Mouse (Mus musculus): ENCODE measurements around the gene Chchd3. TPM values are rescaled to one million over a fixed set of nuclear protein-coding genes. Genes with fewer than 3 reads are reported as not detected.

The Chchd3 gene
- polyA plus RNA-seq, 1 experiment from 2014 or later = 130 TPM

- WGBS = 77% methylated on average over 1 of the region's 1 CpGs
- ATAC-seq (replicated peaks; ENCODE audit: insufficient number of reproducible peaks, low FRiP score, low TSS enrichment, low read depth) (no peak), DNase-seq (ENCODE audit: low spot score) (no peak)
- Histone ChIP-seq H3K27ac (replicated peaks; ENCODE audit: low read depth, low read length) (no peak overlapping the region), H3K27me3 (ENCODE audit: control insufficient read depth, insufficient read depth, low read length) (no peaks in the 10 kb centered on the region), H3K4me1 (ENCODE audit: control insufficient read depth, insufficient read depth, low read length) (no peaks in the 10 kb centered on the region), H3K9ac (replicated peaks; ENCODE audit: low read length) (no peak overlapping the region), H3K9me3 (replicated peaks; ENCODE audit: control insufficient read depth, low read length) (no peaks in the 10 kb centered on the region), H3K4me2 (ENCODE audit: low read depth, low read length) (no peak overlapping the region), H3K36me3 (replicated peaks; ENCODE audit: control insufficient read depth, insufficient read depth, low read depth, low read length) (no peaks in the 10 kb centered on the region), H3K4me3 (ENCODE audit: low read depth, low read length) (no peak overlapping the region)
These were observed 137.7 kb downstream of the Chchd3 start for GRCm38 (mm10) chr6:32922391-32922790.

GRCm38 (mm10) chr6:32920091-32920490 lies 140.0 kb downstream of the Chchd3 start:
- Histone ChIP-seq H3K27ac (replicated peaks; ENCODE audit: low read depth, low read length) (no peak overlapping the region), H3K9me3 (replicated peaks; ENCODE audit: control insufficient read depth, low read length) (no peaks in the 10 kb centered on the region), H3K4me2 (ENCODE audit: low read depth, low read length) (no peak overlapping the region), H3K4me3 (ENCODE audit: low read depth, low read length) (no peak overlapping the region), H3K4me1 (ENCODE audit: control insufficient read depth, insufficient read depth, low read length) (no peaks in the 10 kb centered on the region), H3K9ac (replicated peaks; ENCODE audit: low read length) (no peak overlapping the region), H3K36me3 (replicated peaks; ENCODE audit: control insufficient read depth, insufficient read depth, low read depth, low read length) (no peaks in the 10 kb centered on the region), H3K27me3 (ENCODE audit: control insufficient read depth, insufficient read depth, low read length) (no peaks in the 10 kb centered on the region)
- DNase-seq (ENCODE audit: low spot score) = no peak
- no peak for ATAC-seq (replicated peaks; ENCODE audit: insufficient number of reproducible peaks, low FRiP score, low TSS enrichment, low read depth)
- 79% methylated on average over 2 of the region's 2 CpGs for whole genome bisulfite sequencing

- 87% methylated on average over 2 of the region's 2 CpGs for WGBS
- no peak overlapping the region for H3K27ac ChIP-seq (replicated peaks; ENCODE audit: low read depth, low read length)
- H3K27me3 ChIP-seq (ENCODE audit: control insufficient read depth, insufficient read depth, low read length) = no peaks in the 10 kb centered on the region
- ATAC-seq (replicated peaks; ENCODE audit: insufficient number of reproducible peaks, low FRiP score, low TSS enrichment, low read depth) (no peak), DNase-seq (ENCODE audit: low spot score) (no peak)
- no peak overlapping the region for H3K4me2 ChIP-seq (ENCODE audit: low read depth, low read length)
- H3K9me3 ChIP-seq (replicated peaks; ENCODE audit: control insufficient read depth, low read length) = no peaks in the 10 kb centered on the region
- H3K4me3 ChIP-seq (ENCODE audit: low read depth, low read length) = no peak overlapping the region
- no peaks in the 10 kb centered on the region for H3K36me3 ChIP-seq (replicated peaks; ENCODE audit: control insufficient read depth, insufficient read depth, low read depth, low read length)
- H3K9ac ChIP-seq (replicated peaks; ENCODE audit: low read length) = no peak overlapping the region
- no peaks in the 10 kb centered on the region for H3K4me1 ChIP-seq (ENCODE audit: control insufficient read depth, insufficient read depth, low read length)
These were observed 149.4 kb downstream of the Chchd3 start for GRCm38 (mm10) chr6:32910692-32911091.

GRCm38 (mm10) chr6:32899061-32899460 lies 161.0 kb downstream of the Chchd3 start:
- H3K4me2 ChIP-seq (ENCODE audit: low read depth, low read length) = no peak overlapping the region
- no peaks in the 10 kb centered on the region for H3K36me3 ChIP-seq (replicated peaks; ENCODE audit: control insufficient read depth, insufficient read depth, low read depth, low read length)
- no peaks in the 10 kb centered on the region for H3K9me3 ChIP-seq (replicated peaks; ENCODE audit: control insufficient read depth, low read length)
- no peak overlapping the region for H3K4me3 ChIP-seq (ENCODE audit: low read depth, low read length)
- no peak for DNase-seq (ENCODE audit: low spot score)
- ATAC-seq (replicated peaks; ENCODE audit: insufficient number of reproducible peaks, low FRiP score, low TSS enrichment, low read depth) = no peak
- H3K27ac ChIP-seq (replicated peaks; ENCODE audit: low read depth, low read length) = no peak overlapping the region
- no peak overlapping the region for H3K9ac ChIP-seq (replicated peaks; ENCODE audit: low read length)
- H3K27me3 ChIP-seq (ENCODE audit: control insufficient read depth, insufficient read depth, low read length) = no peaks in the 10 kb centered on the region
- 90% methylated on average over 4 of the region's 4 CpGs for WGBS
- no peaks in the 10 kb centered on the region for H3K4me1 ChIP-seq (ENCODE audit: control insufficient read depth, insufficient read depth, low read length)

GRCm38 (mm10) chr6:32894100-32894499 lies 166.0 kb downstream of the Chchd3 start:
- ATAC-seq (replicated peaks; ENCODE audit: insufficient number of reproducible peaks, low FRiP score, low TSS enrichment, low read depth) = no peak
- no peak overlapping the region for H3K4me2 ChIP-seq (ENCODE audit: low read depth, low read length)

GRCm38 (mm10) chr6:32890726-32891125 lies 169.3 kb downstream of the Chchd3 start:
- DNase-seq (ENCODE audit: low spot score) (no peak), ATAC-seq (replicated peaks; ENCODE audit: insufficient number of reproducible peaks, low FRiP score, low TSS enrichment, low read depth) (no peak)
- H3K27ac ChIP-seq (replicated peaks; ENCODE audit: low read depth, low read length) = no peak overlapping the region
- no peaks in the 10 kb centered on the region for H3K9me3 ChIP-seq (replicated peaks; ENCODE audit: control insufficient read depth, low read length)
- no peaks in the 10 kb centered on the region for H3K4me1 ChIP-seq (ENCODE audit: control insufficient read depth, insufficient read depth, low read length)
- H3K4me2 ChIP-seq (ENCODE audit: low read depth, low read length) = no peak overlapping the region
- H3K9ac ChIP-seq (replicated peaks; ENCODE audit: low read length) = no peak overlapping the region
- H3K4me3 ChIP-seq (ENCODE audit: low read depth, low read length) = no peak overlapping the region
- WGBS = 92% methylated on average over 4 of the region's 4 CpGs
- H3K36me3 ChIP-seq (replicated peaks; ENCODE audit: control insufficient read depth, insufficient read depth, low read depth, low read length) = no peaks in the 10 kb centered on the region
- H3K27me3 ChIP-seq (ENCODE audit: control insufficient read depth, insufficient read depth, low read length) = no peaks in the 10 kb centered on the region

More at GRCm38 (mm10) chr6:32894100-32894499, 166.0 kb downstream of the Chchd3 start:
- H3K9ac ChIP-seq (replicated peaks; ENCODE audit: low read length) = no peak overlapping the region
- H3K9me3 ChIP-seq (replicated peaks; ENCODE audit: control insufficient read depth, low read length) = no peaks in the 10 kb centered on the region
- WGBS = 83% methylated on average over 2 of the region's 2 CpGs
- H3K4me3 ChIP-seq (ENCODE audit: low read depth, low read length) = no peak overlapping the region
- H3K4me1 ChIP-seq (ENCODE audit: control insufficient read depth, insufficient read depth, low read length) = no peaks in the 10 kb centered on the region
- no peaks in the 10 kb centered on the region for H3K27me3 ChIP-seq (ENCODE audit: control insufficient read depth, insufficient read depth, low read length)
- DNase-seq (ENCODE audit: low spot score) = no peak
- no peaks in the 10 kb centered on the region for H3K36me3 ChIP-seq (replicated peaks; ENCODE audit: control insufficient read depth, insufficient read depth, low read depth, low read length)
- H3K27ac ChIP-seq (replicated peaks; ENCODE audit: low read depth, low read length) = no peak overlapping the region

- no peak overlapping the region for H3K9ac ChIP-seq (replicated peaks; ENCODE audit: low read length)
- no peak for ATAC-seq (replicated peaks; ENCODE audit: insufficient number of reproducible peaks, low FRiP score, low TSS enrichment, low read depth)
- no peak overlapping the region for H3K27ac ChIP-seq (replicated peaks; ENCODE audit: low read depth, low read length)
- WGBS = 75% methylated on average over 4 of the region's 4 CpGs
- DNase-seq (ENCODE audit: low spot score) = no peak
- H3K9me3 ChIP-seq (replicated peaks; ENCODE audit: control insufficient read depth, low read length) = no peaks in the 10 kb centered on the region
- no peak overlapping the region for H3K4me2 ChIP-seq (ENCODE audit: low read depth, low read length)
- no peak overlapping the region for H3K4me3 ChIP-seq (ENCODE audit: low read depth, low read length)
- no peaks in the 10 kb centered on the region for H3K27me3 ChIP-seq (ENCODE audit: control insufficient read depth, insufficient read depth, low read length)
- H3K4me1 ChIP-seq (ENCODE audit: control insufficient read depth, insufficient read depth, low read length) = no peaks in the 10 kb centered on the region
- no peaks in the 10 kb centered on the region for H3K36me3 ChIP-seq (replicated peaks; ENCODE audit: control insufficient read depth, insufficient read depth, low read depth, low read length)
These were observed 171.0 kb downstream of the Chchd3 start for GRCm38 (mm10) chr6:32888894-32889529.

GRCm38 (mm10) chr6:32878586-32878985 lies 181.5 kb downstream of the Chchd3 start:
- Histone ChIP-seq H3K4me1 (ENCODE audit: control insufficient read depth, insufficient read depth, low read length) (no peaks in the 10 kb centered on the region), H3K9me3 (replicated peaks; ENCODE audit: control insufficient read depth, low read length) (no peaks in the 10 kb centered on the region), H3K27me3 (ENCODE audit: control insufficient read depth, insufficient read depth, low read length) (no peaks in the 10 kb centered on the region), H3K36me3 (replicated peaks; ENCODE audit: control insufficient read depth, insufficient read depth, low read depth, low read length) (no peaks in the 10 kb centered on the region), H3K9ac (replicated peaks; ENCODE audit: low read length) (no peak overlapping the region), H3K4me3 (ENCODE audit: low read depth, low read length) (no peak overlapping the region), H3K27ac (replicated peaks; ENCODE audit: low read depth, low read length) (no peak overlapping the region), H3K4me2 (ENCODE audit: low read depth, low read length) (no peak overlapping the region)
- no peak for DNase-seq (ENCODE audit: low spot score)
- no peak for ATAC-seq (replicated peaks; ENCODE audit: insufficient number of reproducible peaks, low FRiP score, low TSS enrichment, low read depth)
- whole genome bisulfite sequencing = 88% methylated on average over 5 of the region's 5 CpGs
